Mouse (Mus musculus): ENCODE data around the gene Nupl1. TPM values are rescaled to one million over a fixed set of nuclear protein-coding genes. Genes with fewer than 3 reads are reported as not detected.

The Nupl1 gene
- total and polyA plus RNA-seq, 3 experiments: not detected

- TF ChIP-seq KAT2A (conservative IDR thresholded peaks at IDR 0.05; ENCODE audit: low read depth, low read length) (no peak), POLR2A (IDR thresholded peaks at IDR 0.05; ENCODE audit: control insufficient read depth in 1 of 2, insufficient read depth in 1 of 2, low read depth in 1 of 2, low read length in 2 of 2, poor library complexity in 1 of 2) (no peak), NRF1 (IDR thresholded peaks at IDR 0.05; ENCODE audit: insufficient read depth, low read depth, low read length, poor library complexity, severe bottlenecking) (no peak), ZMIZ1 (IDR thresholded peaks at IDR 0.05; ENCODE audit: low read depth, low read length) (no peak), USF2 (IDR thresholded peaks at IDR 0.05; ENCODE audit: borderline replicate concordance in 1 of 2, insufficient read depth in 1 of 2, low read depth in 1 of 2, low read length in 2 of 2) (no peak), E2F4 (IDR thresholded peaks at IDR 0.05; ENCODE audit: borderline replicate concordance, low read depth, low read length) (no peak)
- Histone ChIP-seq H3K4me1 (ENCODE audit: control insufficient read depth in 1 of 2, insufficient read depth in 2 of 2, low read length in 2 of 2) (0 out of 4 replicates have a peak, but pooled peaks cover 0 to 2% of the 10 kb centered on the region in 2 experiments), H3K9me3 (replicated peaks; ENCODE audit: insufficient read depth, low read length) (no peaks in the 10 kb centered on the region), H3K4me3 (ENCODE audit: control insufficient read depth in 1 of 2, insufficient read depth in 1 of 2, low read depth in 2 of 2, low read length in 2 of 2) (no peak overlapping the region), H3K36me3 (ENCODE audit: control insufficient read depth in 1 of 2, insufficient read depth in 2 of 2, low read length in 2 of 2) (no peaks in the 10 kb centered on the region), H3K79me2 (ENCODE audit: control insufficient read depth, insufficient read depth, low read length, poor library complexity) (no peaks in the 10 kb centered on the region), H3K27me3 (ENCODE audit: control insufficient read depth in 1 of 2, insufficient read depth in 2 of 2, low read length in 2 of 2) (no peaks in the 10 kb centered on the region), H3K9ac (ENCODE audit: control insufficient read depth, low read depth, low read length, poor library complexity, severe bottlenecking) (no peak overlapping the region), H3K27ac (ENCODE audit: control insufficient read depth, low read depth, low read length) (no peak overlapping the region)
- no peak for DNase-seq (ENCODE audit: low read depth, low spot score)
Observed at GRCm38 (mm10) chr14:60148893-60149292, 102.3 kb downstream of the Nupl1 start.

GRCm38 (mm10) chr14:60143234-60143633 is 108.0 kb downstream of the Nupl1 start:
- no peaks in the 10 kb centered on the region for H3K4me1 ChIP-seq (ENCODE audit: control insufficient read depth in 1 of 2, insufficient read depth in 2 of 2, low read length in 2 of 2)

DNA sequence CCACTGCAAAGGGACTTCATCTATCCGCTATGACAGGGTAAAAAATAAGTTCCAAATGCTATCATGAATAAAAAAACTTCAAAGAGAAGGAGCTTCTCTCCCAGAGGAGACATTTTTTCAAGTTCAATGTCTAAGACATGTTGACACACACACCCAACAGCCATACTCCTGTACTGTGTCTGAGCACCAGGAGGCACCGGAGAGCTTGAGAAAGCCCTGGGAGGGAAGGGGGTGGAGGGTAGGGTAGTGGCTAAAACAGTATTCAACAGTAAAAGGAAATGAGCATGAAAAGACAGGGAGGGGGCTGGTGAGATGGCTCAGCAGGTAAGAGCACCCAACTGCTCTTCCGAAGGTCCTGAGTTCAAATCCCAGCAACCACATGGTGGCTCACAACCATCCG is 112.9 kb downstream of the Nupl1 start:
- no peak for DNase-seq (ENCODE audit: low read depth, low spot score)
- Histone ChIP-seq H3K27ac (ENCODE audit: control insufficient read depth, low read depth, low read length) (no peak overlapping the region), H3K36me3 (ENCODE audit: control insufficient read depth in 1 of 2, insufficient read depth in 2 of 2, low read length in 2 of 2) (no peaks in the 10 kb centered on the region), H3K4me1 (ENCODE audit: control insufficient read depth in 1 of 2, insufficient read depth in 2 of 2, low read length in 2 of 2) (no peaks in the 10 kb centered on the region), H3K79me2 (ENCODE audit: control insufficient read depth, insufficient read depth, low read length, poor library complexity) (no peaks in the 10 kb centered on the region), H3K9ac (ENCODE audit: control insufficient read depth, low read depth, low read length, poor library complexity, severe bottlenecking) (no peak overlapping the region), H3K4me3 (ENCODE audit: control insufficient read depth in 1 of 2, insufficient read depth in 1 of 2, low read depth in 2 of 2, low read length in 2 of 2) (no peak overlapping the region), H3K9me3 (replicated peaks; ENCODE audit: insufficient read depth, low read length) (no peaks in the 10 kb centered on the region), H3K27me3 (ENCODE audit: control insufficient read depth in 1 of 2, insufficient read depth in 2 of 2, low read length in 2 of 2) (no peaks in the 10 kb centered on the region; a peak in 1 of 4 replicates)
- TF ChIP-seq SMC3 (IDR thresholded peaks at IDR 0.05; ENCODE audit: low read depth, low read length): peak; percentile 30
- TF ChIP-seq TAL1 (IDR thresholded peaks at IDR 0.05; ENCODE audit: low read length): no peak
- peak in 2 of 3 experiments; percentile 7 to 23; a peak in 3 of 6 replicates for TF ChIP-seq CTCF (IDR thresholded peaks at IDR 0.05 in 2 of 3, conservative IDR thresholded peaks at IDR 0.05 in 1 of 3; ENCODE audit: control insufficient read depth in 1 of 3, insufficient read depth in 1 of 3, low read depth in 2 of 3, low read length in 3 of 3, poor library complexity in 1 of 3, severe bottlenecking in 1 of 3)

More at GRCm38 (mm10) chr14:60143234-60143633, 108.0 kb downstream of the Nupl1 start:
- Histone ChIP-seq H3K27me3 (ENCODE audit: control insufficient read depth in 1 of 2, insufficient read depth in 2 of 2, low read length in 2 of 2) (no peaks in the 10 kb centered on the region), H3K4me3 (ENCODE audit: control insufficient read depth in 1 of 2, insufficient read depth in 1 of 2, low read depth in 2 of 2, low read length in 2 of 2) (no peak overlapping the region), H3K27ac (ENCODE audit: control insufficient read depth, low read depth, low read length) (no peak overlapping the region), H3K9me3 (replicated peaks; ENCODE audit: insufficient read depth, low read length) (no peaks in the 10 kb centered on the region), H3K36me3 (ENCODE audit: control insufficient read depth in 1 of 2, insufficient read depth in 2 of 2, low read length in 2 of 2) (no peaks in the 10 kb centered on the region), H3K79me2 (ENCODE audit: control insufficient read depth, insufficient read depth, low read length, poor library complexity) (no peaks in the 10 kb centered on the region), H3K9ac (ENCODE audit: control insufficient read depth, low read depth, low read length, poor library complexity, severe bottlenecking) (no peak overlapping the region)
- TF ChIP-seq MAX (IDR thresholded peaks at IDR 0.05; ENCODE audit: low read length) (no peak), BHLHE40 (IDR thresholded peaks at IDR 0.05; ENCODE audit: borderline replicate concordance, low read depth, low read length) (no peak), KAT2A (conservative IDR thresholded peaks at IDR 0.05; ENCODE audit: low read depth, low read length) (no peak), CHD2 (IDR thresholded peaks at IDR 0.05; ENCODE audit: low read length) (no peak), MXI1 (IDR thresholded peaks at IDR 0.05; ENCODE audit: low read depth, low read length) (no peak), EP300 (IDR thresholded peaks at IDR 0.05; ENCODE audit: low read depth in 1 of 2, low read length in 2 of 2) (no peak), ZKSCAN1 (IDR thresholded peaks at IDR 0.05; ENCODE audit: low read depth, low read length) (no peak), SIN3A (IDR thresholded peaks at IDR 0.05; ENCODE audit: low read length) (no peak), ZMIZ1 (IDR thresholded peaks at IDR 0.05; ENCODE audit: low read depth, low read length) (no peak), MEF2A (IDR thresholded peaks at IDR 0.05; ENCODE audit: extremely low read depth, insufficient replicate concordance, low read depth, low read length, poor library complexity, severe bottlenecking) (no peak), MAZ (IDR thresholded peaks at IDR 0.05; ENCODE audit: low read depth, low read length) (no peak), UBTF (IDR thresholded peaks at IDR 0.05; ENCODE audit: borderline replicate concordance, insufficient read depth, low read depth, low read length) (no peak), ETS1 (IDR thresholded peaks at IDR 0.05; ENCODE audit: low read depth, low read length) (no peak), GABPA (IDR thresholded peaks at IDR 0.05; ENCODE audit: low read depth, low read length) (no peak), MAFK (IDR thresholded peaks at IDR 0.05; ENCODE audit: borderline replicate concordance, low read depth, low read length) (no peak), USF1 (IDR thresholded peaks at IDR 0.05; ENCODE audit: low read depth, low read length) (no peak), TCF12 (IDR thresholded peaks at IDR 0.05; ENCODE audit: low read depth, low read length) (no peak)
- DNase-seq (ENCODE audit: low read depth, low spot score): no peak
